Mouse (Mus musculus) lung, adult 2 months (tissue): ENCODE data around the gene Fanca.
"Not testable (repeated sequence)": the region's sequence is repeated elsewhere in the genome, so short reads cannot be mapped to it uniquely, and the experiment has no call there.

Experiments
- CTCF ChIP-seq: fragments of 200-500 bp; IDR thresholded peaks from 2 replicates; pipeline ENCODE4 v1.5.1; 2011; ENCODE audit warnings: mild to moderate bottlenecking, low read length, control low read depth; ENCODE audit not compliant: insufficient read depth
- POLR2A ChIP-seq: fragments of 200-500 bp; IDR thresholded peaks from 2 replicates; pipeline ENCODE4 v1.6.1; 2011; ENCODE audit warnings: low read depth, mild to moderate bottlenecking, control low read depth, low read length, borderline replicate concordance; ENCODE audit errors: extremely low read depth

GRCm38 (mm10) chr8:123282994-123283393 is 35.4 kb downstream of the Fanca start:
- TF ChIP-seq CTCF, POLR2A: not testable (repeated sequence)
